Mouse (Mus musculus): ENCODE measurements at regions not wholly inside any gene's neighbourhood (a gene's known extent, or its start where the extent isn't known, plus 50 kb on each side); places are given as distances from the start of the nearest gene placed in this dataset.

- TF ChIP-seq CTCF (conservative IDR thresholded peaks at IDR 0.05 in 1 of 2, IDR thresholded peaks at IDR 0.05 in 1 of 2; ENCODE audit: low read depth in 2 of 2, low read length in 2 of 2) (no peak), SMC3 (IDR thresholded peaks at IDR 0.05; ENCODE audit: low read depth, low read length) (no peak), ZMIZ1 (IDR thresholded peaks at IDR 0.05; ENCODE audit: low read depth, low read length) (no peak), TBP (conservative IDR thresholded peaks at IDR 0.05; ENCODE audit: low read depth, low read length) (no peak), E2F4 (IDR thresholded peaks at IDR 0.05; ENCODE audit: insufficient replicate concordance, low read depth, low read length) (no peak)
Measured at GRCm38 (mm10) chr11:84659370-84659937, 134.1 kb upstream of the Lhx1 start.

Measured in CH12.LX (cell line).